Mouse (Mus musculus) forelimb bud, embryonic 11.5 days (tissue): Measurements from ENCODE around the gene Ocel1.
"Not testable (repeated sequence)": the region's sequence is repeated elsewhere in the genome, so short reads cannot be mapped to it uniquely, and the experiment has no call there.

Experiments used
- DNase-seq: peaks from one replicate; pipeline ENCODE4 v3.0.0-alpha.2; 2012; ENCODE audit warnings: low read depth, low spot score

The Ocel1 gene

DNA sequence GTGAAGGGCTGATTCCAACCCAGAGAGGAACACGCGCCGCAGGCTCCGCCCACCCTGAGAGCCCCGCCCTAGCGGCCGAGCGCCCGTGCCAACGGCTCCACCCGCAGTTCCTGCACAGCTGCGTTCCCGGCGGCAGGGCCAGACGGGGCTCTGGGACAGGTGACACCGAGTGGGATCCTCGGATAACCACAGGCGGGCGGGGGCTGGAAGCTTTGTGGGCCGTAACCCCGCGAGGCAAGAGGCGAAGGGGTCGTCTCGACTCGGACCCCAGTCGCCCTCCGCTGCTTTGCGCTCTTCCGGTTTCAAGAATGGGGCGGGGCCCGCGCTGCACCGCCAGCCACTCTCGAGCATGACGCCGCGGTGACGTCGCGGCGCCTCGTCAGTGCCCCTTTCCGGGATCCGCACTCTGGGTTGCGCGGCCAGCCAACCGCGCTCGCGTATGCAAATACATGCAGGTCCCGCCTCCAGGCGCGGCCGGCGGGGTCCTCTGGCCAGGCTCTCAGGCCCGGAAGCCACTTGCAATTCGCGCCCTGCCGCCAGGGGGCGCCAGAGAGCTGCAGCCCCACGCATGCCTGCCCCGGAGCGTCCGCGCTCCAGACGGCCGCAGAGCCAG, at the start of gene Ocel1:
TSS of gene Ocel1 (plus strand) at position 63 of the 613 bp plus-strand sequence.
- DNase-seq: peak; percentile 99

DNA sequence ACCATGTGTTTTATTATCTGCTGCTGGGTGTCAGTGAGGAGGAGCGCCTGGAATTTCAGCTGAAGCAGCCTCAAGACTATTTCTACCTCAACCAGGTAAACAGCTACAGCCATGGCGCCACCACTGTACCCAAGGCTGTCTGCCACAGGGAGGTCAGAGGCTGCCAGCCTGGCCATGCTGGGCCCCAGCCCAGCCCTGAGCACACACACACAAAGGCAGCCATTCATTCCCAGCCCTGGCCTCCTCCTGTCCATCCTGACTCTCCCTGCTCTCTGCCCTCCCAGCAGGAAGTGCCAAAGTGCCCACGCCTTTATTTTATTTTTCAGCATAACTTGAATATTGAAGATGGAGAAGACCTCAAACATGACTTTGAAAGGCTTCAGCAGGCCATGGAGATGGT, 48.2 kb upstream of the Ocel1 start:
- no peak for DNase-seq

GRCm38 (mm10) chr8:71324848-71325247, 46.2 kb upstream of the Ocel1 start:
- DNase-seq: no peak

DNA sequence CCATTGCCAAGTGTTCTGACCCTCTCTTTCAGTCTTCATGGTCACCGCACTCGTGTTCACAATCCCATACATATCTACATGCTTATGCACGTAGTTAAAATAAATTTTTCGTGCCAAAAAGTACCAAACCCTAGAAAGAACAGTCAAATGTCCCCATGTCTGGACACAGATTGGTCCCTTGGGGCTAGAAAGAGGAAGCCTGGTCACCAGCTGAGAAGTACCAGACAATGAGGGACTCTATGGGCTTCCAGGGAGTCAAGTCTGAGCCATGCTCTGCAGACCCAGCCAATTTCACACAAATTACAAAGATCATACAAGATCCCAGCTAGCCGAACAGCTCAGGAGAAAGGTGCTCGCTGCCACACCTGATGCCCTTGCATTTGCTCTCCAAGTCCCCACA, 33.3 kb upstream of the Ocel1 start:
- DNase-seq: not testable (repeated sequence)

GRCm38 (mm10) chr8:71340625-71341024, 30.5 kb upstream of the Ocel1 start:
- DNase-seq: peak; percentile 25

DNA sequence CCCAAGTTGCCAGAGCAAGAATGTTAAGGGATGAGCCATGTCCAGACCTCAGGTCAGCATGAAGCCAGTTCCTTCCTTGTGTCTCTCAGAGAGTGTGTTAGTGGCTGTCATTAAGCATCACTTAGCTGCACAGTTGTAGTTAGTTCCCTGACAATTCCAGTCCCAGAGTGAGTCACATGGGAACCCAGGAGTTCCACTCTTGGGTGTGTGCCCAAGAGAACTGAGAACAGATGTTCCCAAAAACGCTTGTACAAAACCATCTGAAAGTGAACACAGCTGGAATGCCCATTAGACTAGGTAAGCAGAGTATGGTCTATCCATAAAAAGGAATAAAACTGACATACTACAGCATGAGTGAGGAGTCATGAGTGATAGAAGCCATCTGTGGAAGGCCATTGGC, 24.5 kb upstream of the Ocel1 start:
- no peak for DNase-seq

DNA sequence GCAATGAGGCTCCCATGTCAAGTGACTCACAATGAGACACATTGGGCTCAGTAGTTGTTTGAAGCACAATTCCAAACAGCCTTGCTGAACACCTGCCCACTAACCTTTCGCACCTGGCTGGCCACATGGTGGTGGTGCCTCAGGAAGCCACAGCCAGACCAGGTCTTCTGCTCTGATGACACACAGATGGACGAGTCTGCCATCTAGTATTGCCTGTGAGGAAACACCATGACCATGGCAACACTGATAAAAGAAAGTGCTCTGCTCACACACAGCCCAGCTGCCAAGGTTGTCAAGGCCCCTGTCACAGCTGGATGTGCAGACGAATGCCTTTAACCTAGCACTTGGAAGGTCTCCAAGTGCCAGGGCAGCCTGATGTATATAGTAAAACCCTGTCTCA, 20.0 kb upstream of the Ocel1 start:
- no peak for DNase-seq

- no peak for DNase-seq
Observed at GRCm38 (mm10) chr8:71351520-71351919, 19.6 kb upstream of the Ocel1 start.

DNA sequence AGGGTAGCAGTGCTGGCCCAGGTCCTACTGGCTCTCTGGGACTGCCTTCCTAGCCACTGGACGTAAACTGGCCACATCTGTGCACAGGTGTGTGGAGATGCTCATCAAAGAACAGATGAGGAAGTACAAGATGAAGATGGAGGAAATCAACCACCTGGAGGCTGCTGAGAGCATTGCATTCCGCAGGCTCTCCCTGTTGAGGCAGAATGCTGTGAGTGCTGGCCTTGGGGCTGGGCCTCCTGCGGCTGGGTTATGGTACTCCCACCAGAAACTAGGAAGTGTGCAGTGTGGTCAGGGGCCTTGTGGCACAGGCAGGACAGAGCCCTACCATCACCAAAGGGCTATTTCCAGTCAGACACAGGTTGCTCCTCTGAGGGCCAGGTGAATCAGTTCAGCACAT, 13.1 kb upstream of the Ocel1 start:
- DNase-seq: no peak

- peak; percentile 91 for DNase-seq
Observed at GRCm38 (mm10) chr8:71366771-71367528, 4.1 kb upstream of the Ocel1 start, which contains the start of gene Use1. Gene Use1, plus strand, starts transcription at chr8:71366848.

DNA sequence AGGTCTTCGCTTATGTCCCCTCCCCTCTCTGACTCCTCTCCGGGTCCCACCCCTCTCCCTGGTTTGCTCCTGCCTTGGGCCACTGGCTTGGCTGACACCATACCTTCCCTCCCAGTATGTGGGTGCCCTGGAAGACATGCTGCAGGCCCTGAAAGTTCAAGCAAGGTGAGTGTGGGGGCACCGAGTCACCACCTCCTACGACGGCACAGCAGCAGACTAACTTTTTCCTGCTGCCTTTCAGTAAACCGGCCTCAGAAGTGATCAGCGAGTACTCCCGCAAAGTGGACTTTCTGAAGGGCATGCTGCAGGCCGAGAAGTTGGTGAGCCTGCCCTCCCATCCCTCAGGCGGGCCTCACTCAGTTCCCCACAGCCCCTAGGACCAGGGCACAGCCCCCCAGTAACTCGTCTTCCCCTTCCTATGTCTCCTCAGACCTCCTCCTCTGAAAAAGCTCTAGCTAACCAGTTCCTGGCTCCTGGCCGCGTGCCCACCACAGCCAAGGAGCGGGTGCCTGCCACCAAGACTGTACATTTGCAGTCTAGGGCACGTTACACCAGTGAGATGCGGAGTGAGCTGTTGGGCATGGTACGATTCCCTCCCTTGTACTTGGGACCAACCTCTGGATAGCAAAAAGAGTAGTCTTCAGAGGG, 3.4 kb upstream of the Ocel1 start:
- DNase-seq: no peak

DNA sequence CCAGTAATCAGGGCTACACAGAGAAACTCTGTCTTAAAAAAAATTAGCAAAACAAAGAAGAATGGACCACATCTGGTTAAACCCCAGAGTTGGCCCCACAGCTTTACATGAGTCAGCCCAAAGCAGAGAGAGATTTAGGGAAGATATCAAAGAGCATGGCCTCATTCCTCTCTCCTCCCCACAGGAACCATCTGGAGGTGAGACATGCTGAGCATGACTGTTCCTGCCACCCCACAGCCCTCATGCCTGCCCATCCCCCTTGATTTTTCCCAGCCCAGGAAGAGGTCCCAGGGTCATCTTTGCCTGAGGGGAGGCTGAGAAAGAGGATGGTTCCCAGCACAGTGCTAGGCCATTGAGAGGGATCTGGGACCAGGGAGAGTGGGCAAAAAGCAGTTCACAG, 2.7 kb upstream of the Ocel1 start:
- no peak for DNase-seq

DNA sequence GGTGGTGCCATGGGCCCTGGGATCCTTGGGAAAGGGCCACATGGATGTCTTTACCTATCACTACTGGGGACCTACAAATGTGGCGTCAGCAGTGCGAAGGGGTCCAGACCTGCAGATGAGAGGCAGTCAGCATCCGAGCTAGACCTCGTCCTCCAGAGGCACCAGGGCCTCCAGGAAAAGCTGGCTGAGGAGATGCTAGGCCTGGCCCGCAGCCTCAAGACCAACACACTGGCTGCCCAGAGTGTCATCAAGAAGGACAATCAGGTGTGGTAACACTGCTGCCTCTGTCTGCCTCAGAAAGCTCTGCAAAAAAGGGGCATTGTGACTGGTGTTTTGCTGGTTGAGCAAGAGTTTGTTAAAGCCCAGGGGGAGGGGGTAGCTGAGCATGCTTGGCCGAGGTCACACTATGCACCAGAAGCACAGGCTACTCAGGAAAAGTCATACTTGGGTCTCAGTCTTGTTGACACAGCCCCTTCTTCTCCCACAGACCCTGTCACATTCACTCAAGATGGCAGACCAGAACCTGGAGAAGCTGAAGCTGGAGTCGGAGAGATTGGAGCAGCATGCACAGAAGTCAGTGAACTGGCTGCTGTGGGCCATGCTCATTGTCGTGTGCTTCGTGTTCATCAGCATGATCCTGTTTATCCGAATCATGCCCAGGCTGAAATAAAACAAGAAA, 1.9 kb upstream of the Ocel1 start:
- DNase-seq: no peak

DNA sequence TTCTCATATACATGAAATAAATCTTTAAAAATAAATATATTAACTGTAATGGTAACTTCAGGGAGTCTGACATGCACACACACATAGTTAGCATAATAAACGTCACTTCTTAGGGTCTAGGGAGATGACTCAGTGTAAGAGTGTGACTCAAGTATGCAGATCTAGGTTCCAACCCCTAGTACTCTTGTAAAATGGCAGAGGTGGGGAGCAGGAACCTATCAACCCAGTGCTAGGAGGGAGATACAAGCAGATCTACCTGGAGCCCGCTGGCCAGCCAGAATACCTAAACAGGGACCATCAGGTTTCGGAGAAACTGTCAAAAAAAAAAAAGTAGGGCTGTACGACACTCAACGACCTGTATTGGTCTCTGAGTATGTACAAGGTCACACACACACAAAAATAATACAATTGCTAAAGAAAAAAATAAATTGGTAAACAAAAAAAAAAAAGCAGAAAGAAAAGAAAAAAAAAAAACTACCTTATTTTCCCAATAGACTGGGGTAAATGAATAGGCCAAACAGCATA, 325 bp upstream of the Ocel1 start:
- no peak for DNase-seq

DNA sequence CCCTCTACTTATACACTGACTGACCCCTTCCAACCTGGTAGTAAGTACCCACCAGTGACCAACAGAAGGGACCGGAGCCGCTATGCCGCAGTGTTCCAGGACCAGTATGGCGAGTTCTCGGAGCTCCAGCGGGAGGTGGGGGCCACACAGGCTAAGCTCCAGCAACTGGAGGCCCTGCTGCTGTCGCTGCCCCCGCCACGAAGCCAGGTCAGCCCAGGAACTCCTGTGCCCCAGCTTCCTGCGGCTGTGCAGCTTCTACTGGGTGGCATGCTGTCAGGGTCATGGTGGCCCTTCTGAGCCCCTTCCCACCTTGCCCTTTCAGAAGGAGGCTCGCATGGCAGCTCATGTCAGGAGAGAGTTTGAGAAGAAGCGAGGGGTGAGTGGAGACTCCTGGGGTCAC, 1.3 kb downstream of the Ocel1 start:
- no peak for DNase-seq

DNA sequence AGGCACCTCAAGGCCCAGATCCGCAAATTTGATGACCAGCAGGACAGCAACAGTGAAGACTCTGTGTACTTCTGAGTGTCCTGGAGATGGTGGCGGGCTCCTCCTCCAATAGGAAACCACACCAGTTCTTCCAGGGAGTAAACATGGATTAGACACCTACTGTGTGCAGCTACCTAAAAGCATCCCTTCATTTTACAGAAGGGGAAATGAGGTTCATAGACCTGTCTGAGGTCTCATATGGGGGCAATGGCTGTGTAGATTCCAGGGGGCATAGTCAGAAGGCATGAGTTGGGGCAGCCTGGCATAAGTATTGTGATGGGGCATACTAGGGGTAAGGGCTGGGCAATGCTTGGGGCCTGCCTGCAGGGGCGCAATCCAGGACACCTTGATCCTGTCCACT, 1.9 kb downstream of the Ocel1 start:
- no peak for DNase-seq

DNA sequence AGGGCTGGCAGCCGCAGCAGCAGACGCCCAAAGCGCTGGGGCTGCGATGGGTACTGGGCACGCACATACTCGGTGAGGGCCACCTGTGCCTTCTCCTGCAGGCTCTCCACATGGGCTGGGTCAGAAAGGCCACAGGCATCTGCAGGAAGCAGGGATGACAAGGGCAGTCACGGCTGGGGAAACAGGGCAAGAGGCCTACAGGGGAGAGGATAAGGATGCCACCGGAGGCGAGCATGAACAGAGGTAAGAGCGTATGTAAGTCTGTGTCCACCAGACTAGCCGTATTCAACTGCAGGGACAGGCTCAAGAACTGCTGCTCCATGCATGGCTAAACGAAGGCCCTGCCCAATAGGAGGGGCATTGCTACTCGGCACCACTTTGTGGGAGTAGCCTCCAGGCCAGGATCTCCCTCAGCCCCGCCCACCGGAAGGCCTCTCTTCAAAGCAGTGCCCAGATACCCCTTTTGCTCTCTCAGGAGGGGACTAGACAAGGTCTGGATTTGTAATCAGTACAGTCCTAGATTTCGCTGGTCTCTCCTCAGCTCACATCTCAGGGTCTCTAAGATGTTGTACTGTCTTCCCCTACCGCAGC, 3.6 kb downstream of the Ocel1 start:
- no peak for DNase-seq

DNA sequence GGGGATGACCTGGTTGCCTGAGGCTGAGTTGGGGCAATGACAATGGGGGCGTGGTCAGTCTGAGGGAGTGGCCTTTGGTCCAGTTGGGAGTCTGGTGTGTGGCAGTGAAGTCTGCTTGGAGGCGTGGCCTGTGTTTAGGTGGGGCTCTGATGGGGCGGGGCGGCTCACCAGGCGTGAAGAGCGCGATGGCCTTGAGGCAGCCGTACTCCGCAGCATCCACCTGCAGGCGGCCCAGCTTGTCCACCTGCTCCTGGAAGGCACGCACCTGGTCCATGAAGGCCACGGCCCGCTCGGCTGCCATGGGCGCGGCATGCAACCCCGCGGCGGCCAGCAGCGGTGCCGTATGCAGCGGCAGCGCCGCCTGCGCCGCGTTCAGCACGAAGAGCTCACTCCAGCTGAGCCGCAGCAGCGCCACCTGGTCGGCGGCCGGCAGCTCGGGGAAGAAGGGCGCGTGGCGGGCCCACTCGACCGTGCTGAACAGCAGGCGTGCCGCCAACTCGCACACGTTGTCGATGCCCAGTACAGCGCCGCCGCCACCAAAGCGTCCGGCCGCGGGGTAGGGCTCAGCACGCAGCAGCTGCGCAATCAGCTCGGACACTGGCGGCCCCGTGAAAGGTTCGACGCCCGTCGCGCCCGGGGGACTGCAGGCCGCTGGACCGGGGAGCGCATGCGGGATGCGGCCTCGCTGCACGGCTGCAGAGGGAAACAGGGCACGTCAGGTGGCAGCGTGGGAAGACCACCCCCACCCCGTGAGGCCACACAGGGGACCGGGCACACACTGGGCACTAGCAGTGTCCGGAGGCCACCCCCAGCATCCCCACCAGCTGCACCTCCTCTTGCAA, 4.7 kb downstream of the Ocel1 start:
- peak; percentile 43 for DNase-seq

DNA sequence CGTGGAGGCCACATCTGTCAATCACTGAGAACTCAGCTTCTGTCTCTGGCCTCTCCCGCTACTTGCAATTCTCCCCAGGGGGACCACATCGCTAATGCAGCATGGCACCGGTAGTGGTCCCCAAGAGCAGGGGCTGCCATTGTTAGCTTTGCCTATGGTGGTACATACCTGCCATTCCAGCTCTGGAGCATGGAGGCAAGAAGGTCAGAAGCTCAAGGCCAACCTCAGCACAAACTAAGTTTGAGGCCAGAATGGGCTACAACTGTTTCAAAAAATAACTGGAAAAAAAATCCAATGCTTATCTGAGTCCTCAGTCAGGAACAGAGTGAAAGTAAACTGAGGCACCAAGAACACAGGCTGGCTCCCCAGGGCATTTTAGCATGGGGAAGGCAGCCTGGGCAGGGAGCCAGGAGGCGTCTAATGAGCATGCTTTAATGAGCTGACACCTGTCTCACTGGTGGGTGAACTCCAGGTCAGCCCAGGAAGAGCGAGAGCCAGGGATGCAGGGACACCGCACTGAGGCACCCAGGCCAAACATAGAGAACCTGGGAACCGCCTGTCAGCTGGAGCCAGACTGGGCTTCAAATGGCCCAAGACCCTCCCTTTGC, 5.4 kb downstream of the Ocel1 start:
- DNase-seq: no peak

DNA sequence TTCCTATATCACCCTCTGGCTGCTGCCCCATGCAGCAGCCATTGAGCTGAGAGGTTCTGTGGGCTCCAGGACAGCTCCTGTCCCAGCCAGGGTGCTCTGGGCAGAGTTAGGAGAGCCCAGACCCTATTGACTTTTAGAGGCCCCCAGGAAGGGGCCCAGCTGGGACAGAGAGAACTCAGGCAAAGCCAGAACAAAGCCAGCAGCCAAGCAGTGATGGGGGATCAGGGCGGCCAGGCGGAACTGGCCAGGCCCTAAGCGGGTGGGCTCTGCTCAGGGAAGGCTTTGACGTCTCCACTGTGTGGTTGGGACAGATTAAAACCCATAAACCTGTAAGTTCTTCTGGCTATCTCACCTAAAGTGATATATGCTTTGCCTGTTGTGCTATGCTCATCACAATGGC, 7.9 kb downstream of the Ocel1 start:
- no peak for DNase-seq
